Mouse (Mus musculus): ENCODE data around the gene Rpl9-ps6. TPM values are rescaled to one million over a fixed set of nuclear protein-coding genes. Genes with fewer than 3 reads are reported as not detected.
"Not testable (repeated sequence)": the region's sequence is repeated elsewhere in the genome, so short reads cannot be mapped to it uniquely, and the experiment has no call there.

The Rpl9-ps6 gene
- total RNA-seq, 4 experiments from 2014 or later = 14.3 to 25.0 (median 19.3) TPM

GRCm38 (mm10) chr19:32481511-32481910 is 15.1 kb upstream of the Rpl9-ps6 start:
- no peak for DNase-seq (ENCODE audit: low spot score)

DNA sequence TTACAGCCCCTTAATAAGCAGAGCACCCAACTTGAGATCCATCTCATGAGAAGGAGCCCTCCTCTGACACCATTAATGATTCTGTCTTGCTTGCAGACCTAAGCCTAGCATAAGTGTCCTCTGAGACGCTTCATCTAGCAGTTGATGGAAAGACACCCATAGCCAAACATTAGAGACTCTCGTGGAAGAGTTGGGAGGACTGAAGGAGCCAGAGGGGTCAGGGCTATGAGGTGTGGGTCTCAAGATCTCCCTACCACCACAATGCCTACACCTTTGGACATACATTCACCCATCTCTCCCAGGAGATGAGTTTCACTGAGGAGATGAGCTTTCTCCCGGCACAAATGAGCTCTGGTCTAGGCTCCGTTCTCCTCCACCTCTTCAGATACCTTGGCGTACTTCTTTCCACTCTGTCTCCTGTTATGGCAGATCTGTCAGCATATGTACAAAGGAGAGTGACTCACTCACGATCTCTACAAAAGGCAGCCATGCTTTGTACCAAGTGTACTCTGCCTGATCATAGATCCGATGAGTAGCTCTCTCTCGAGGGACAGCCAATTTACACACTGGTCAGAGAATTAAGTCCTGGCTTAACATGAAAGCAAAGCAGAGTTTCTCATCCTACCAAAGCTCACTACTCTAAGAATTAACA is 14.5 kb upstream of the Rpl9-ps6 start:
- no peak for DNase-seq (ENCODE audit: low spot score)

DNA sequence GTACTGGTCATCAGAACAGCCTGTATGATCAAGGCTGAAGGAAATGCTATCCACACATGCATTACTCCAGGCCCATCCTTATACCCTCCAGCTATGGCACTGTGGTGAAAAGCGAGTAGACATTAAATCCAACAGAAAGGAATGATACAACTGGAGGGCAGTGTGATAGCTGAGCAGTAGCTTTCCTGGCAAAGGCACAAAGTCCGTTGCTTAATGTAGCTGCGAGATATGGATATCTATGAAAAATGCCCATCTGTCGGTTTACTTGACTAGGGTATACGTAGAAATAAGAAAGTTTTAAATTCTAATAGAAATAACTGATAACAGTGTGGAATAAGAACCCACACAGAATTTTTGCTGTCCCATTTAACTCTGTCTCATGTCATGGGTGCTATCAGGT is 13.9 kb upstream of the Rpl9-ps6 start:
- no peak for DNase-seq (ENCODE audit: low spot score)

- DNase-seq (ENCODE audit: low spot score) = no peak
Measured at GRCm38 (mm10) chr19:32476712-32477052, 10.3 kb upstream of the Rpl9-ps6 start.

- DNase-seq (ENCODE audit: low spot score) = no peak
Measured at GRCm38 (mm10) chr19:32476016-32476711, 9.8 kb upstream of the Rpl9-ps6 start.

- DNase-seq (ENCODE audit: low spot score) = no peak
Measured at GRCm38 (mm10) chr19:32470570-32471263, 4.3 kb upstream of the Rpl9-ps6 start.

DNA sequence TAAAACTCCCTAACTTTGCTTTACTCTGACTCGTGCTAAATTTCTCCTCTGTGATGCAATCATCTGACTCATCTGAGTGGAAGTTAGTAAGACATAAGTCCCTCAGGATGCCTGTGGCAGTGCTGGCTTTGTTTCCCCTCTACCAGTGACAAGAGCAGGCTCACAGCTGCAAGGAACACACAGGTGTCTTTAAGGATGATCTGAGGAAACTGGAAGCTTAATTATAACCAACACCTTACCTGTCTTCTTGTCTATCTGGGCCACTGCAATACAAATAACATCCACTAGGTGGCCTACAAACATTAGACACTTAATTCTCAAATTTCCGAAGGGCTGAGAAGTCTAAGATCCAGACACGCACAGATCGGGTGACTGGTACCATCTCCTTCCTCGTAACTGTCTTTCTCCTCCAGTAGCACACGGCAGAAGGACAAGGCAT is 3.7 kb upstream of the Rpl9-ps6 start:
- peak; percentile 43 for DNase-seq (ENCODE audit: low spot score)

- DNase-seq (ENCODE audit: low spot score) = no peak
Measured at GRCm38 (mm10) chr19:32467325-32467724, 947 bp upstream of the Rpl9-ps6 start.

GRCm38 (mm10) chr19:32465228-32465627 is 1.1 kb downstream of the Rpl9-ps6 start:
- DNase-seq (ENCODE audit: low spot score) = no peak

DNA sequence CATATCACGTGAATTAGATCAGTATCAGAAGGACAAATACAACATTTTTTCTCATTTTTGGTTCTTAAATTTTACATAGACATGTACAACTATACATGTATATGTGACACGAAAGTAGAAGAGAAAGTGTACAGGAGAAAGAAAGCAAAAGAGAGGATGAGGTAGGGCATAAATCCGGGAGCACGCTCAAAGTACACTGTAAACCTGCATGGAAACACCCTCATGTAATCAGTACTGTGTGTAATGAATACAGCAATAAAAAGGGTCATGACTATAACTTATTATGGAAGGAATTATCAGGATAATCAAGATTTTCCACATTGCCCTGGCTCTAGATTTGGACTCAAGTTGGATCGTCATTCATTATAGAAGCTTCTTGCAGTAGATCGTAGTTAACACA is 3.3 kb downstream of the Rpl9-ps6 start:
- DNase-seq (ENCODE audit: low spot score) = no peak

- not testable (repeated sequence) for DNase-seq (ENCODE audit: low spot score)
Measured at GRCm38 (mm10) chr19:32457631-32458030, 8.7 kb downstream of the Rpl9-ps6 start.

DNA sequence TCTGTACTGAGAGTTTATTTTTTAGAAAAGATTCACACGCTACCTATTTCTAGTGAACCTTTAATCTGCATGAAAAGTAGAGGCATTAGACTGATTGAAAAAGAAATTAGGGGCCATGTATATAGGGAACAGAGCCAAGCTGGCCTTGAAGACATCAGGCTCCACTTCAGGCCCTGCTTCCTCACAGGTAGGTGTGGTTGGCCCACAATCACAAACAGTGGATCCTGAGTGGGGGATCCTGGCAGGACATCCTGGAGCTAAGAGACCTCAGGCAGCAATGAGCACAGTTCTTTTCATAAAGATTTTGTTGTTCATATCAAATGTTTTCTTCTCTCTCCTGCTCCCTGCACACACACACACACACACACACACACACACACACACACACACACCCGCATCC is 9.6 kb downstream of the Rpl9-ps6 start:
- no peak for DNase-seq (ENCODE audit: low spot score)

GRCm38 (mm10) chr19:32452231-32452630 is 14.1 kb downstream of the Rpl9-ps6 start:
- DNase-seq (ENCODE audit: low spot score) = no peak

- DNase-seq (ENCODE audit: low spot score) = no peak
Measured at GRCm38 (mm10) chr19:32448931-32449330, 17.4 kb downstream of the Rpl9-ps6 start.

GRCm38 (mm10) chr19:32441568-32441967 is 24.8 kb downstream of the Rpl9-ps6 start:
- peak; percentile 19 for DNase-seq (ENCODE audit: low spot score)

DNA sequence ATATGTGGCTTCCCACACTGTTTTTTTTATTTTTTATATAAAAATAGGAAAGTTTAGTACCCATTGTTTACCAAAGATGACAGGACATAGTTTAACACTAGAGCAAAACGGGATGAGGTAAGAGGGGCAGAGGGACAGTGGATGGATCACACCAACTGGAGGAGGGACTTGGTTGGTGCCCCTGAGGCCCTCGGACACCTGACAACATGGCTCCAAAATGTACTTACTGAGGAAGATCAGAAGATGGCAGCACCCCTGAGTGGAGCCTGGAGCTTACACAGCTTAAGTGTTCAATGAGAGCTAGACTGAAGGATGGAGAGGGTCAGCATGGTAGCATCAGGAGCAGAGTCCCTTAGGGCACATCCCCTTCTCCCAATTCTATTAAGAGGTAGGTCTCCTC is 27.0 kb downstream of the Rpl9-ps6 start:
- no peak for DNase-seq (ENCODE audit: low spot score)

GRCm38 (mm10) chr19:32425856-32426255 is 40.5 kb downstream of the Rpl9-ps6 start:
- no peak for DNase-seq (ENCODE audit: low spot score)

DNA sequence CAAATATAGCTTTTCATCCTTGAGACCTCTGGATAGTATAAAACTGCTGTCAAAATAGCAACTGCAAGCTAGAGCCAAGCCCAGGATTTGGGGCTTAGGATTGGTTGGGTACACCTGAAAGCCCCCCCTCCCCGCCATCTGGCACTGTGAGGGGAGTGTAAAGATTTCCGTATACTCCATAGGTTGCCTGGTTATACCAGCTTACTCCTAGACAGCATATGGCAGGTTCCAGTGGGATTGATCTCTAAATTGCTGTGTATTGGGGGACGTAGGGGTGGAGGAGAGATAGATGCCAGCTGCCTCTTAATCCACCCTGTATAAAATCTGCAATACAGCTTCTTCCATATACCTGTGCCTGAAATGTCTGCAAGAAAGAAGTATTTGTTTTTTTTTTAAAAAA is 41.7 kb downstream of the Rpl9-ps6 start:
- no peak for DNase-seq (ENCODE audit: low spot score)

DNA sequence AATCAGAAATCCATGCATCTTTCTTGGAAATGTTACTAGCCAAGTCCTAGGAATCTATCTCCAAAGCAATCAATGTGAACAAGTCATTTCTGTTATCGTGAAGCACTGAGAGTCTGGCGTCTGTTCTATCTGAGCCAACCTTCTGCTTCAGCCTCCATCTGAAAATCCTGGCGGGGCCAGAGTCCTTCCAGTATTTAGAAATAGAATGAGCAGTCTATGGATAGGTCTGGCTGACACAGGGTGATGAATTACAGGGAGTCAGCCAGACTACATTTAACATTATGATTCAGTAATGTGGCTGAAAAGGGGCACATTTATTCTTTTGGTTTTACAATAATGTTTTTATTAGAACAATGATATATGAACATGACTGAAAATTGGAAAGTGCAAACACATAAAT is 47.3 kb downstream of the Rpl9-ps6 start:
- no peak for DNase-seq (ENCODE audit: low spot score)

DNA sequence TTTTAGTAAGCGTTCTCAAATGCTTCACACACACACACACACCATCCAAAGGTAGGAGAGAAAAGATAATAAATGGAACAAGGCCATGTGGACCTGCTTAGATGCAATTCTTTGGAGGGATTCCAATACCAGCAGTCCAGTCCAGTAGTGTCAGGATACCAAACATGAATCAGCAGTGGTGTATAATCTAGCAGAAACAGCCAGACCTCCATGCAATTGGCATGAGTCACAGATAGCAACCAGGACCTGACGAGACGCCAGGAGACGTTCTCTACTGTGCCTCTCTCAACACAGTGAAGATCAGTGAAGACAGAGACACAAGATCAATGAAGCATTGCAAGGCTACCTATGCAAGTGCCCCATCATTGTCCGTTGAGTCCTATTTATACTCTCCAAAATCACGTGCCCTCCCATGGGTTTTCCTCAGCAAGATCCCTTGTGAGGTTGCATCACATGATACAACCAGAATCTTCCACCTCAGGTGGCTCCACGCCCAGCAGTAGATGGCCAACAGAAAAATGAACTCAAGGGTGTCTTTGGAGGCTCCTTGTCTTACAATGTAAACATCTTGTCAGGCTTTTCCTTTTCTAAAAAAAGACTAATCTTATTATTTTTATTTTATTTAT is 49.6 kb downstream of the Rpl9-ps6 start:
- DNase-seq (ENCODE audit: low spot score) = no peak
